Mouse (Mus musculus) limb, embryonic 15.5 days (tissue): ENCODE data around the gene Anapc4. TPM values are rescaled to one million over a fixed set of nuclear protein-coding genes. Genes with fewer than 3 reads are reported as not detected.

Experiments
- ATAC-seq: fragments of 200-750 bp; cut with Nextera tagmentation; 2 replicates; pipeline ENCODE4 v1.8.0; 2017; ENCODE audit warnings: low read depth, moderate TSS enrichment; ENCODE audit not compliant: insufficient number of reproducible peaks, low FRiP score, low TSS enrichment
- H3K27ac ChIP-seq: fragments of 300-500 bp; sonication (generic); 2 replicates; pipeline ENCODE4 v1.5.1; 2015; ENCODE audit warnings: moderate library complexity, mild to moderate bottlenecking, inconsistent platforms
- H3K27me3 ChIP-seq: fragments of 300-500 bp; sonication (generic); 2 replicates; pipeline ENCODE4 v1.6.1; 2015; ENCODE audit warnings: inconsistent platforms
- H3K36me3 ChIP-seq: fragments of 300-500 bp; sonication (generic); 2 replicates; pipeline ENCODE4 v1.6.1; 2015; ENCODE audit warnings: inconsistent platforms
- H3K4me1 ChIP-seq: fragments of 300-500 bp; sonication (generic); 2 replicates; pipeline ENCODE4 v1.6.1; 2015; ENCODE audit warnings: inconsistent platforms
- H3K4me2 ChIP-seq: fragments of 300-500 bp; sonication (generic); 2 replicates; pipeline ENCODE4 v1.6.1; 2015; ENCODE audit warnings: mild to moderate bottlenecking, inconsistent platforms
- H3K4me3 ChIP-seq: fragments of 300-500 bp; sonication (generic); 2 replicates; pipeline ENCODE4 v1.5.1; 2015; ENCODE audit warnings: mild to moderate bottlenecking, inconsistent platforms
- H3K9ac ChIP-seq: fragments of 300-500 bp; sonication (generic); 2 replicates; pipeline ENCODE4 v1.6.1; 2015; ENCODE audit warnings: inconsistent platforms
- H3K9me3 ChIP-seq: fragments of 300-500 bp; sonication (generic); 2 replicates; pipeline ENCODE4 v1.6.1; 2016; ENCODE audit warnings: inconsistent platforms
- whole genome bisulfite sequencing: fragments of 180-500 bp; shearing (Covaris S2); methylation state at CpG from one replicate; pipeline ENCODE4 v1.1.7; 2015; 5-methylcytosine and 5-hydroxymethylcytosine counted together
- polyA plus RNA-seq: library from polyadenylated mRNA; unstranded; fragments of >200 nt; fragmentation: Nextera tagmentation; extraction: Ambion mirVana; gene quantifications from 2 replicates; pipeline ENCODE4 v1.2.1, GENCODE M21; 2015

Anapc4 gene
- polyA plus RNA-seq, 1 experiment from 2014 or later = 106 TPM

DNA sequence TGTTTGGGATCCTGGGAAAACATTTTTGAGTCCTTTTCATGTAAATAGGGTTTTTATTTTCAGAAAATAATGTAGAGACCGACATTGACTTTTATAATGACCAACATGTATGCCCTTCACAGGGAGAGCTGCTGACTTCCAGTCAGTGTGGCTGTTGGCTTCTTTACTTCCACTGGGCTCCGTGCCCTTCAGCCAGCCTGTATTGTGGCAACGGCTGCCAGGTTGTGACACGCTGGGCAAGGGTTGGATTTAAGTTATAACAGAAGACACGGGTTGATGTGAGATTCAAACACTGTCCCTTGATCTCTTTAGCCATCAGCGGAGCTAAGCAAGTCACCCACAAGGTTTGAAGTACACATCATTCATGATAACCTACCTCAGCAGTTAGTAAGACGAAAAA lies 15.1 kb upstream of the Anapc4 start:
- Histone ChIP-seq H3K4me3 (no peak overlapping the region), H3K4me1 (no peaks in the 10 kb centered on the region), H3K27ac (no peak overlapping the region), H3K4me2 (no peak overlapping the region), H3K9ac (no peak overlapping the region), H3K27me3 (no peaks in the 10 kb centered on the region), H3K36me3 (peaks cover 38% of the 10 kb centered on the region), H3K9me3 (no peaks in the 10 kb centered on the region)
- 93% methylated on average over 7 of the region's 7 CpGs for WGBS
- ATAC-seq = no peak

DNA sequence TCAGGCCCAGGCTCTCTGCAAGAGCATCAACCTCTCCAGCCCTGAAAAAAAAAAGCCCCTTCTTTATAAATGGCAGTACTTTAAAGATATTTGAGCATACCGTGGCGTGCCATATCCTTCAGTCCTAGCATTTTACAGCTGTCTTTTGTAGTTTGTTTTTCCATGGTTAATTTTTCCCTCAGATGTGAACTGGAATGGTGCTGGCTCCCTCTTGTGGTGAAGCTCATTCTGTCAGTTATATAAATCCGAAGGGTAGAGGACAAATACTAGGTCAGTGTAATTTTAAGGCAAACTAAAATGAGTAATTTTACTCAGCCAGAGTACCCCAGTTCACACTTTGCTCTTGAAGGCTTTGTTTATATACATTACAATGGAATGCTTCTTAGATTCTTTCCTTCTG lies 12.1 kb upstream of the Anapc4 start:
- Histone ChIP-seq H3K4me3 (no peak overlapping the region), H3K27ac (no peak overlapping the region), H3K9ac (no peak overlapping the region), H3K36me3 (peaks cover 28% of the 10 kb centered on the region), H3K27me3 (no peaks in the 10 kb centered on the region), H3K9me3 (no peaks in the 10 kb centered on the region), H3K4me2 (no peak overlapping the region), H3K4me1 (no peaks in the 10 kb centered on the region)
- no peak for ATAC-seq
- 15% methylated on average over 3 of the region's 3 CpGs for whole genome bisulfite sequencing

DNA sequence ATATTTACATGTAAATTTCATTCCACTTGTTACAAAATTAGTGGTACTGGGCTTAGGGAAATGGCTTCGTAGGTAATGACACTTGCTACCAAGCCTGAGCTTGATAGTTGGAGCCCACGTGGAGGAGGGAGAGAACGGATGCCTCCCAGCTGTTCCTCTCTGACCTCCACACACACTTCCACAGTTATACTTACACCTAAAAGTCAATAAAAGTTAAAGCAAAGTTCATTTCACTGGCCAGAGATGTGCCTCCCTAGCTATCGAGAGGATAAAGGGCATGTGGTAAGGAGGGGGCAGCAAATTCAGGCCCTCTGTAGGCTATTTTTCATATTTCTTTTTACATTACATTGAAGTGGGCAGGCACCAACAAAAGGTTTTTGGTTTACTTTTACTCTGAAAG lies 5.9 kb upstream of the Anapc4 start:
- no peak for ATAC-seq

DNA sequence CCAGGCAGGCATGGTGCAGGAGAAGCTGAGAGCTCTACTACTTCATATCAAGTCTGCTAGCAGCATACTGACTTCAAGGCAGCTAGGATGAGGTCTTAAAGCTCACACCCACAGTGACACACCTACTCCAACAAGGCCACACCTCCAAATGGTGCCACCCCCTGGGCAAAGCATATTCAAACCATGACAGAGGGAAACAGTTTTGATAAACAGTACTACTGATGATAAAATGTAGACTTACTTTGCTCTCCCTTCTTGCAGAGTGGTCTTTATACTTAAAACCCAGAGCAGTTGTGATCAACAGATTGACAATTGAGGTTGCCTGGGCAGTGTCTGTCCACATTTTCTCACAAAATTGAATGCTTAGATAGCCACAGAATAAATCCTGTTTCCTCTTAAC lies 807 bp upstream of the Anapc4 start:
- ATAC-seq = no peak
- peak overlapping the region; percentile 96 for H3K27ac ChIP-seq
- H3K9me3 ChIP-seq = no peaks in the 10 kb centered on the region
- H3K4me3 ChIP-seq = peak overlapping the region; percentile 81
- peaks cover 24% of the 10 kb centered on the region for H3K4me1 ChIP-seq
- no peaks in the 10 kb centered on the region for H3K27me3 ChIP-seq
- no peak overlapping the region for H3K9ac ChIP-seq
- H3K4me2 ChIP-seq = peak overlapping the region; percentile 66
- H3K36me3 ChIP-seq = peaks cover 19% of the 10 kb centered on the region

More for the DNA sequence above, 5.9 kb upstream of the Anapc4 start:
- H3K4me2 ChIP-seq = no peak overlapping the region
- H3K27ac ChIP-seq = no peak overlapping the region
- H3K36me3 ChIP-seq = peaks cover 14% of the 10 kb centered on the region
- H3K9ac ChIP-seq = no peak overlapping the region
- no peak overlapping the region for H3K4me3 ChIP-seq
- H3K27me3 ChIP-seq = no peaks in the 10 kb centered on the region
- H3K9me3 ChIP-seq = no peaks in the 10 kb centered on the region
- 85% methylated on average over 4 of the region's 4 CpGs for WGBS
- H3K4me1 ChIP-seq = 0 out of 2 replicates have a peak, but pooled peaks cover 3% of the 10 kb centered on the region

DNA sequence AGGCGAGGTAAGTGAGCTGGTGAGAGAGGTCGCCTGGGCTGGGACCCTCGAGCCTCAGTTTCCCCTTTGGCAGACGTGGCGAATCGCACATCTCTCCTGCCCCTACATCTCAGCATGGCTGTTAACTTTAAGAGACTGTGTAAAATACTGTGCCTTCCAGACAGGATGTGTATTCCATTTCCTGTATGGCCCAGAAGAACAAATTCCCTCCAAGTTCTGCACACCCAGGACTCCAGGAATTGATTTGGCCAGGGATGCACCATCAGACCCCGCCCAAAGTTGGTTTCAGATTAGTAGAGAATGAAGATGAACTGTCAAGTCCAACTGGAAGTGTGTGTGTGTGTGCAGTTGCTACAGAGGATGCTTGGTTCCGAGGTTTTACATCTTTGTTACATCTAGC lies 574 bp downstream of the Anapc4 start:
- WGBS = 5% methylated on average over 8 of the region's 8 CpGs
- H3K9ac ChIP-seq = peak overlapping the region; percentile 86
- peak overlapping the region; percentile 81 for H3K4me3 ChIP-seq
- peaks cover 24% of the 10 kb centered on the region for H3K4me1 ChIP-seq
- peaks cover 27% of the 10 kb centered on the region for H3K36me3 ChIP-seq
- peak; percentile 9; the same call in 1 of the 2 replicates for ATAC-seq
- H3K27ac ChIP-seq = peak overlapping the region; percentile 96
- peak overlapping the region; percentile 66 for H3K4me2 ChIP-seq
- no peaks in the 10 kb centered on the region for H3K9me3 ChIP-seq
- H3K27me3 ChIP-seq = no peaks in the 10 kb centered on the region

DNA sequence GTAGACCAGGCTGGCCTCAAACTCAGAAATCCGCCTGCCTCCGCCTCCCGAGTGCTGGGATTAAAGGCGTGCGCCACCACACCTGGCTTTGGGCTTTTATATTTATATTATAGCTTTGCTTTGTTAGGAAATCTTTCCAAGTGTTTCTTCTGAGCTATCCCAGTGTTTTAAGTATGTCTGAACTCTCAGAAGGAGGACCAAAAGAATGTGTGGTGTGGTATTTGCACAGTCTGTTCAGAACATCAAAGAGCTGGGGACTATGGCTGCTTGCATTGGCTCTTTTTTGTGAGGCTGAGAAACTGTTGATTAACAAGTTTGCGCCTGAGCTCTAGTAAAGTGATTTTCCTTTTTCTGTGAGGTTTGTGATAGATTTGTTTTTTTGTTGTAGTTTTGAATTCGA lies 10.5 kb downstream of the Anapc4 start:
- Histone ChIP-seq H3K27ac (no peak overlapping the region), H3K9me3 (no peaks in the 10 kb centered on the region), H3K27me3 (no peaks in the 10 kb centered on the region), H3K4me3 (no peak overlapping the region), H3K36me3 (peaks cover 63% of the 10 kb centered on the region), H3K9ac (no peak overlapping the region), H3K4me1 (no peaks in the 10 kb centered on the region), H3K4me2 (no peak overlapping the region)
- 97% methylated on average over 7 of the region's 7 CpGs for WGBS
- no peak for ATAC-seq

DNA sequence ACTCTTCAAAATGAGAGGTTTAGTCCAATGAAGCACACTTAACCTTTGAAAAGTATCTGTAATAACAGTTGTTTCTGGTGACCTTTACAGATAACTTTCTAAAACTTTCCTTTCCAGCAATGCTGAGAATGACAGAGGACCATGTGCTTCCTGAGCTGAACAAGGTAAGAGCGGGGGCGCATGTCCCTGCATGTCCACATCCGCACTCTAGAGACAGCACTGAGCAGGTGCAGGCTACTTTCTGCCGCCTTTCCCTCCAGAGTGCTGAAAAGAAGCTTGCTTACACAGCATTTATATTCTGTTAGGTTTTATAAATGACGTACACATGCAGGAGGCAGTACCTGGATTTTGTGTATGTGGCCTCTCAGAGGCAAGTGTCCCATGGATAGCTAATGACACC lies 21.9 kb downstream of the Anapc4 start:
- 77% methylated on average over 5 of the region's 5 CpGs for WGBS
- H3K4me2 ChIP-seq = no peak overlapping the region

DNA sequence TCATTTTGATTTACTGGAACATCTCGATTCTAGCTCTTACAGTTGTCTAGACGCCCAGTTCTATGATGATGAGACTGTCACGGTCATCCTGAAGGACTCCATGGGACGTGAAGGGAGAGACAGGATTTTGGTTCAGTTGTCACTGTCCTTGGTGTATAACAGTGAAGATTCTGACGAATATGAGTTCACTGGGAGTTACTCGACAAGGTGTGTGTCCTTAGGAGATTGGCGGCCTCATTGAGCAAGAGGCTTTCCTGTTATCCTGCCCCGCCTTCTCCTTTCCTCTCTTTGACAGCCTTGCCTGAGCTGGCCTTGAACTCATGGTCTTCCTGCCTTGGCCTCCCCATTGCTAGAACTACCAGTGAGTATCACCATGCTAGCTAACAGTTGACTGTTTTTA lies 30.6 kb downstream of the Anapc4 start:
- Histone ChIP-seq H3K4me1 (no peaks in the 10 kb centered on the region), H3K27me3 (no peaks in the 10 kb centered on the region), H3K9ac (no peak overlapping the region), H3K9me3 (no peaks in the 10 kb centered on the region), H3K27ac (no peak overlapping the region), H3K4me2 (no peak overlapping the region), H3K4me3 (no peak overlapping the region), H3K36me3 (peaks cover 83% of the 10 kb centered on the region)
- ATAC-seq = no peak
- 85% methylated on average over 8 of the region's 8 CpGs for WGBS

More for the DNA sequence above, 21.9 kb downstream of the Anapc4 start:
- Histone ChIP-seq H3K27me3 (no peaks in the 10 kb centered on the region), H3K36me3 (peaks cover 66% of the 10 kb centered on the region), H3K27ac (no peak overlapping the region), H3K4me1 (no peaks in the 10 kb centered on the region), H3K9ac (no peak overlapping the region), H3K9me3 (no peaks in the 10 kb centered on the region), H3K4me3 (no peak overlapping the region)
- ATAC-seq = no peak

DNA sequence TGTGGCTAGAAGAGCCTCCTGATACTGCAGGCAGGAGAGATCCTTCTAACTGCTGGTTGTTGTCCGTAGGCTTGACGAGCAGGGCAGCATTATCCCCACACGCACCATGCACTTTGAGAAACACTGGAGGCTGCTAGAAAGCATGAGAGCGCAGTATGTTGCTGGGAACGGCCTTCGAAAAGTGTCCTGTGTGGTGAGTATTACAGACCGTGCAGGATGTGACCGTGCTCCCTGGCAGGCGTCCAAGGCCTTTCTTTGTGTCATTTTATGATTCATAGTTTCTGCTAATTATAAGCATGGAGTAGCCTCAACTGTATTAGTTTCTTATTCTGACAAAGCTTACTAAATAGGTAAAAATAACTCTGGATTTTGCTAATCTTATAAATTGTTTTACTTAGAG lies 32.0 kb downstream of the Anapc4 start:
- no peaks in the 10 kb centered on the region for H3K9me3 ChIP-seq
- no peak overlapping the region for H3K4me2 ChIP-seq
- H3K36me3 ChIP-seq = peaks cover 70% of the 10 kb centered on the region
- H3K27me3 ChIP-seq = no peaks in the 10 kb centered on the region
- 66% methylated on average over 9 of the region's 9 CpGs for WGBS
- no peaks in the 10 kb centered on the region for H3K4me1 ChIP-seq
- H3K9ac ChIP-seq = no peak overlapping the region
- ATAC-seq = no peak
- H3K27ac ChIP-seq = no peak overlapping the region
- no peak overlapping the region for H3K4me3 ChIP-seq

DNA sequence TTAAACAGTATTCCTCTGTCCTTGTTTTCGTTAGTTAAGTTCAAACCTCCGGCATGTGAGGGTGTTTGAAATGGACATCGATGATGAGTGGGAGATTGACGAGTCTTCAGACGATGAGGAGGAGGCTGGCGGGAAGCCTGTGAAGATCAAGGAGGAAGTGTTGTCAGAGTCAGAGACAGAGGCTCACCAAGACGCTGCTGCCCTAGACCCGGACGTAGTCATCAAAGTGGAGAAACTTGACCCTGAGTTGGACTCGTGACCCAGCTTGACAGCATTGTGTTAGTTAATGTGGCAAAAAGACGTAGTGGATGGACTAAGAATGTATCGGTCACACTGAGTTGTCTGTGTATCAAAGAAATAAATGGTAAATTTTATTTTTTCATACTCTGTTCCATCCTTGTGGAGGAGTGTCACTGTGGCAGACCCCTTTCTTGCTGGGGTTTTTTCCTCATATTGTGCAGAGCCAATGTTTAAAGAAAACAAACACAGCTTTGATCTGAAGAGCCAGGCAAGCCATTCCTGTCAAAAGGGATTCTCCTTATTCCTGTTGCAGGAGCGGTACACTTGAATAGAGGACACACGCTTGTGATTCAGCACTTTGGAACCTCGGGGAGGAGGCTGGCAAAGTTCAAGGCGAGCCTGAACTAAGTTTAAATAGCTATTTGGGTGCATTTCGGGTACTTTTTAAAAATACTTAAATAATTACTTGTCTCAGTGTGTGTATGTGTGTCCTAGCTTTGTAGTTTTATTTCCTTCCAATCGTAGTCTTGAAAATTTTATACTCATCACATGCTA lies 32.7 kb downstream of the Anapc4 start:
- Histone ChIP-seq H3K36me3 (peaks cover 63% of the 10 kb centered on the region), H3K4me1 (no peaks in the 10 kb centered on the region), H3K27ac (no peak overlapping the region), H3K4me2 (no peak overlapping the region), H3K9ac (no peak overlapping the region), H3K9me3 (no peaks in the 10 kb centered on the region), H3K4me3 (no peak overlapping the region), H3K27me3 (no peaks in the 10 kb centered on the region)
- 84% methylated on average over 18 of the region's 18 CpGs for WGBS
- ATAC-seq = no peak

DNA sequence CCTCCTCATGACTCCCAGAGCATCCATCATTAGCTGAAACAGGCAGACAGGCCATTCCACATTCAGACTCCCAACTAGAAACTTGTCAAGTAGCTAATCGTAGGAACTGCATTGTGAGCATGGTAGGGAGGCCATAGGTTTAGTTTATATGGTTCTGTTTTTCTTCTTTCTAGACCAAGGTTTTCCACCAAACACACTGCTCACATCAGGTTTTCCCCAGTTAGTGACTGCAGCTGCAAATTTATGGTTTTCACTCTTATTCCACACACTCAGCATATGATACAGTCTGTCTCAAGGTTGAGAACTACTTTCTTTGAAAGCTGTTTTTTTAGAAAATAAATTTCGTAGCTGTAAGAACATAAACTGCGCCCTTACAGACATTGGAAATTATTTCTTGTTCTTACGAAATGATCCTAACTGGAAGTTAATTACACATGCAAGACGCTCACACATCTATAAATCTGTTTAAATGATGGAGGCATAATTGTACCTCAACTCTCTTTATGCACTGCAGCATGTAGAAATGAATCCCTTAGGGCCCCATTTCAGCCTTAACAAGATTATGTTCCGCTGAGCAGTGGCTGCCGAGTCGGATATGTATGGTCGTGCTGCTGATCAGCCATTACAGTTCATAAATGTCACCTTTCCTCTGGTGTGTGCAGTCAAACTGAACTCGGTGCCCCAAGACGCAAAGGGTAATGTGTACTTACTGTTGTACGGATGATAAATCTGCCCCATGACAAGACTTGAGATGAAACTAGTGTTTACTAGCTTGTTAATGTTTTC lies 35.3 kb downstream of the Anapc4 start:
- no peak overlapping the region for H3K27ac ChIP-seq
- no peak for ATAC-seq

DNA sequence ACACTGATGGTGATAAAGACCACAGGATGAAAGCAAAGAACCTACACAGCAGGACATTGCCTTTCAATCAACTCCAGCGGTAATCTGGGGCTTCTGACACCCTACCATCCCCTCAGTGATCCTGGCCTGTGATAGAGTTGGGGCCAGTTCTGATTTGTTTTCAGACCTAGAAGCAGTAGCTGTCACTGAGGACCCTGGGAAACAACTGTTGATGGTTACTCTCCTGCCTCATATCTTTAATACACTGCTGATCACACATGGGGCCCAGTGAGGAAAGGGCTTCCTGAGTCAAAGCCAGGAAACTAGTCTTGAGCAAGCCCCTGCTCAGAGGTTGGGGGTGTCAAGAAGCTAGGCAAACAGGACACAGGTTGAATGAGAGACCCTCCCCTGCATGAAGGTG lies 37.6 kb downstream of the Anapc4 start:
- no peak for ATAC-seq
- Histone ChIP-seq H3K27me3 (no peaks in the 10 kb centered on the region), H3K9me3 (no peaks in the 10 kb centered on the region), H3K4me3 (no peak overlapping the region), H3K36me3 (peaks cover 22% of the 10 kb centered on the region), H3K4me2 (no peak overlapping the region), H3K4me1 (no peaks in the 10 kb centered on the region), H3K27ac (no peak overlapping the region), H3K9ac (no peak overlapping the region)
- WGBS = 30% methylated on average over 1 of the region's 1 CpGs

More for the DNA sequence above, 35.3 kb downstream of the Anapc4 start:
- H3K36me3 ChIP-seq = peaks cover 44% of the 10 kb centered on the region
- 38% methylated on average over 12 of the region's 12 CpGs for WGBS
- H3K4me1 ChIP-seq = no peaks in the 10 kb centered on the region
- no peak overlapping the region for H3K9ac ChIP-seq
- no peak overlapping the region for H3K4me3 ChIP-seq
- no peak overlapping the region for H3K4me2 ChIP-seq
- H3K9me3 ChIP-seq = no peaks in the 10 kb centered on the region
- no peaks in the 10 kb centered on the region for H3K27me3 ChIP-seq
